Mouse (Mus musculus) neural tube, embryonic 12.5 days (tissue): ENCODE data around the gene Hspb7. TPM values are rescaled to one million over a fixed set of nuclear protein-coding genes. Genes with fewer than 3 reads are reported as not detected.

Experiments used
- ATAC-seq: fragments of 200-750 bp; cut with Nextera tagmentation; 2 replicates; pipeline ENCODE4 v1.8.0; 2017; ENCODE audit warnings: low read depth, mild to moderate bottlenecking, moderate TSS enrichment, moderate library complexity; ENCODE audit not compliant: low FRiP score
- H3K27ac ChIP-seq: fragments of 300-500 bp; sonication (generic); 2 replicates; pipeline ENCODE4 v1.5.1; 2016
- H3K27me3 ChIP-seq: fragments of 300-500 bp; sonication (generic); replicated peaks from 2 replicates; pipeline ENCODE4 v1.6.1; 2016; ENCODE audit warnings: mild to moderate bottlenecking
- H3K36me3 ChIP-seq: fragments of 300-500 bp; sonication (generic); 2 replicates; pipeline ENCODE4 v1.6.1; 2016; ENCODE audit warnings: mild to moderate bottlenecking
- H3K4me1 ChIP-seq: fragments of 300-500 bp; sonication (generic); 2 replicates; pipeline ENCODE4 v1.6.1; 2016
- H3K4me2 ChIP-seq: fragments of 300-500 bp; sonication (generic); replicated peaks from 2 replicates; pipeline ENCODE4 v1.6.1; 2016; ENCODE audit warnings: mild to moderate bottlenecking
- H3K4me3 ChIP-seq: fragments of 300-500 bp; sonication (generic); 2 replicates; pipeline ENCODE4 v1.5.1; 2016
- H3K9ac ChIP-seq: fragments of 300-500 bp; sonication (generic); 2 replicates; pipeline ENCODE4 v1.6.1; 2016; ENCODE audit warnings: mild to moderate bottlenecking
- H3K9me3 ChIP-seq: fragments of 300-500 bp; sonication (generic); 2 replicates; pipeline ENCODE4 v1.6.1; 2016; ENCODE audit warnings: mild to moderate bottlenecking
- WGBS: fragments of 180-500 bp; shearing (Covaris S2); methylation state at CpG from one replicate; pipeline ENCODE4 v1.1.7; 2016; 5-methylcytosine and 5-hydroxymethylcytosine counted together
- polyA plus RNA-seq: library from polyadenylated mRNA; unstranded; fragments of >200 nt; fragmentation: Nextera tagmentation; extraction: Ambion mirVana; gene quantifications from 2 replicates; pipeline ENCODE4 v1.2.1, GENCODE M21; 2016

Gene Hspb7
- 0.14 TPM in 1 of 2 replicates, not detected in the other for polyA plus RNA-seq

- ATAC-seq: no peak
- Histone ChIP-seq H3K27me3 (peaks cover 23% of the 10 kb centered on the region), H3K27ac (no peak within 1 kb of the TSS), H3K9ac (no peak within 1 kb of the TSS), H3K4me3 (no peak within 1 kb of the TSS), H3K9me3 (0 out of 2 replicates have a peak, but pooled peaks cover 4% of the 10 kb centered on the region), H3K4me1 (0 out of 2 replicates have a peak, but pooled peaks cover 1% of the 10 kb centered on the region), H3K36me3 (no peaks in the 10 kb centered on the region), H3K4me2 (no peak within 1 kb of the TSS)
- WGBS: 60% methylated on average over 9 of the region's 9 CpGs
Measured at GRCm38 (mm10) chr4:141420192-141420829, at the start of gene Hspb7. Gene Hspb7, plus strand, starts transcription at chr4:141420779.

DNA sequence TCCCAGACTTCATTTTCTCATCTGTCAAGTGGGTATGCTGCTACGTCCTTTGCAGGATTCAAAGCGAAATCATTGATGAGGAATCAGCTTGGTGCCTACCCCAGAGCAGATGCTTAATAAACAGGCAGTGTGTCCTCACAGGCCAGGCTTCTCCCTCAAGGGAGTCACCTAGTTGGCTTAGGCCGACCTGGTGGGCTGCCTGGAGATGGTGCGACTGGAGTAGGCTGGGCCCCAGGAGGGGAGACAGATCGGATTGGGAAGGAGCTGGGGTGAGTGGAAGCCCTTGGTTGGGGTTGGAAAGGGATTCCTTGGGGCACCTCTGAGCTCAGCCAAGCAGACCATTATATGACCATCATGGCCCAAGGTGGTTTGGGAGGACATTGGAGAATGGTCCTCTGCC, 48.2 kb upstream of the Hspb7 start:
- Histone ChIP-seq H3K27me3 (peaks cover 27% of the 10 kb centered on the region), H3K4me3 (no peak overlapping the region), H3K9ac (no peak overlapping the region), H3K27ac (no peak overlapping the region), H3K4me2 (no peak overlapping the region), H3K9me3 (no peaks in the 10 kb centered on the region), H3K36me3 (no peaks in the 10 kb centered on the region), H3K4me1 (peaks cover 12% of the 10 kb centered on the region)
- 91% methylated on average over 5 of the region's 5 CpGs for WGBS
- no peak for ATAC-seq

- H3K27ac ChIP-seq: no peak overlapping the region
- 56% methylated on average over 8 of the region's 8 CpGs for WGBS
- no peak overlapping the region for H3K9ac ChIP-seq
- H3K9me3 ChIP-seq: no peaks in the 10 kb centered on the region
- H3K4me3 ChIP-seq: no peak overlapping the region
- H3K4me1 ChIP-seq: peaks cover 21% of the 10 kb centered on the region
- no peak for ATAC-seq
- no peak overlapping the region for H3K4me2 ChIP-seq
- H3K27me3 ChIP-seq: peaks cover 49% of the 10 kb centered on the region
- H3K36me3 ChIP-seq: no peaks in the 10 kb centered on the region
Measured at GRCm38 (mm10) chr4:141379674-141380073, 40.9 kb upstream of the Hspb7 start.

DNA sequence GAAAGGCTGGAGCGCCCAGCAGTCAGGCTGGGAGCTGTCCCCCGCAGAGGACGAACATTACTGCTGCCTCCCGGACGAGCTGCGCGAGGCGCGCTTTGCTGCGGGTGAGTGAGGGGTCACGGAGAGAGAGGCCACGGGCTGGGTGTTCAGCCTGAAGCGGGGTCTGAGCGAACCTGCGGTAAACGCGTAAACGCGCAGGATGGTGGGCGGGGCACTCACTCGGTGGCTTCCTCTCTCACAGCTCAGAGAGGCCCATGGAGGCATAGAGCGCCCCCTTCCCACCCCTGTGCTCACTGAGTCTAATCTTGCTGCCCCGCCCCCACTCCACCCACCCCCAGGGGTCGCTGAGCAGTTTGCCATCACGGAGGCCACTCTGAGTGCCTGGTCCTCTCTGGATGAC, 38.2 kb upstream of the Hspb7 start:
- WGBS: under 1% methylated on average over 25 of the region's 25 CpGs

GRCm38 (mm10) chr4:141385275-141385674, 35.3 kb upstream of the Hspb7 start:
- peaks cover 21% of the 10 kb centered on the region for H3K4me1 ChIP-seq
- peaks cover 49% of the 10 kb centered on the region for H3K27me3 ChIP-seq
- no peak overlapping the region for H3K4me3 ChIP-seq
- WGBS: under 1% methylated on average over 7 of the region's 7 CpGs
- no peak overlapping the region for H3K27ac ChIP-seq
- H3K9ac ChIP-seq: no peak overlapping the region
- 0 out of 2 replicates have a peak, but pooled peaks have one; percentile 23 for ATAC-seq
- no peaks in the 10 kb centered on the region for H3K9me3 ChIP-seq
- H3K4me2 ChIP-seq: no peak overlapping the region
- no peaks in the 10 kb centered on the region for H3K36me3 ChIP-seq

More for the DNA sequence above, 38.2 kb upstream of the Hspb7 start:
- H3K4me3 ChIP-seq: peak overlapping the region; percentile 28
- no peaks in the 10 kb centered on the region for H3K9me3 ChIP-seq
- H3K36me3 ChIP-seq: no peaks in the 10 kb centered on the region
- ATAC-seq: peak; percentile 16; the same call in 1 of the 2 replicates
- peaks cover 56% of the 10 kb centered on the region for H3K27me3 ChIP-seq
- no peak overlapping the region for H3K27ac ChIP-seq
- peak overlapping the region; percentile 62 for H3K4me2 ChIP-seq
- peaks cover 24% of the 10 kb centered on the region for H3K4me1 ChIP-seq
- H3K9ac ChIP-seq: peak overlapping the region; percentile 56

DNA sequence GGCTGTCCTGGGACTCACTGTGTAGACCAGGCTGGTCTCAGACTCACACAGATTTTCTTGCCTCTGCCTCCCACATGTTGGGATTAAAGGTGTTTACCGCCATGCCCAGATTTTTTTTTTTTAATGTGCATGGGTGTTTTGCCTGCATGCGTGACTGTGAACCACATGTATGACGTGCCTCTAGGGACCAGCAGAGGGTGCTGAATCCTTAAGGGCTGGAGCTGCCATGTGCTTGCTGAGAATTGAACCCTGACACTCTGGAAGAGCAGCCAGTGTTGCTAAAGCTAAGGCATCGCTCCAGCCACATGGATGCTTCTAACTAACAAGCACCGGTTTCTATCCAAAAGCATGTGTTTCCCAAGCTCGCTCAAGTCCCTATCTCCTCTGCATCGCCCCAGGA, 34.4 kb upstream of the Hspb7 start:
- no peak overlapping the region for H3K27ac ChIP-seq
- H3K9ac ChIP-seq: no peak overlapping the region
- 73% methylated on average over 7 of the region's 7 CpGs for WGBS
- no peaks in the 10 kb centered on the region for H3K9me3 ChIP-seq
- peaks cover 42% of the 10 kb centered on the region for H3K27me3 ChIP-seq
- no peak overlapping the region for H3K4me3 ChIP-seq
- H3K4me2 ChIP-seq: no peak overlapping the region
- no peaks in the 10 kb centered on the region for H3K36me3 ChIP-seq
- ATAC-seq: no peak
- peaks cover 21% of the 10 kb centered on the region for H3K4me1 ChIP-seq

DNA sequence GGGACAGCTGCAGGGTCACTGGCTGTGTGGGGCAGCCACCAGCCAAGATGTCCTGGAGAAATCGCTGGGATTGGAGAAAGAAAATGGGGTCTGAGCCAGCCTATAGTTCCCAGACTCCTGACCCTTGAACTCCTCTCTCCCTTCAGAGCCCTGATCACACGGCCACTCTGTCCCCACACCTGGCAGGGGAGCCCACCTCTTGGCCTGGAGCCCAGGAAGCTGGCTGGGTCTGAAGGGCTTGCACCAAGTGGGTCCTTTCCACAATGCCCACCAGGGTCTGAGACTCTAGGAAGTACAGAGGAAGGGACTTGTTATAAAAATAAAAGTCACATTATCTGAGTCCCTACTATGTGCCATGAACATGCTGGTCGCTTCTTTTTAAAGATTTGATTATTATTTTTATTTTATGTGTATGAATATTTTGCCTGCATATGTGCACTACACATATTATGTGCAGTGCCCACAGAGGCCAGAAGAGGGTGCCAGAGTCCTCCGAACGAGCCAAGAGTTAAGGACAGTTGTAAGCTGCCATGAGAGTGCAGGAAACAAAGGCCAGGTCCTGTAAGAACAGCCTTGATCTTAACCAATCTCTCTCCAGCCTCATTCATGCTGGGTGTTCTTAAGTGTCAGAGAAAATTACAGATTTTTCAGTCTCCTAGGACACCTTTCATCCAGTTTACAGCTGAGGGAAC, 33.3 kb upstream of the Hspb7 start:
- no peak for ATAC-seq
- 18% methylated on average over 5 of the region's 5 CpGs for WGBS
- H3K9me3 ChIP-seq: no peaks in the 10 kb centered on the region

GRCm38 (mm10) chr4:141387933-141388332, 32.6 kb upstream of the Hspb7 start:
- no peak overlapping the region for H3K4me3 ChIP-seq
- no peak overlapping the region for H3K4me2 ChIP-seq
- H3K36me3 ChIP-seq: no peaks in the 10 kb centered on the region
- WGBS: 71% methylated on average over 5 of the region's 5 CpGs
- H3K9me3 ChIP-seq: no peaks in the 10 kb centered on the region
- no peak overlapping the region for H3K27ac ChIP-seq
- H3K27me3 ChIP-seq: peaks cover 29% of the 10 kb centered on the region
- no peak overlapping the region for H3K9ac ChIP-seq
- H3K4me1 ChIP-seq: 0 out of 2 replicates have a peak, but pooled peaks cover 12% of the 10 kb centered on the region
- no peak for ATAC-seq

More for the DNA sequence above, 33.3 kb upstream of the Hspb7 start:
- Histone ChIP-seq H3K27ac (no peak overlapping the region), H3K27me3 (peaks cover 36% of the 10 kb centered on the region), H3K4me3 (no peak overlapping the region), H3K4me2 (no peak overlapping the region), H3K36me3 (no peaks in the 10 kb centered on the region), H3K9ac (no peak overlapping the region), H3K4me1 (peaks cover 19% of the 10 kb centered on the region)

DNA sequence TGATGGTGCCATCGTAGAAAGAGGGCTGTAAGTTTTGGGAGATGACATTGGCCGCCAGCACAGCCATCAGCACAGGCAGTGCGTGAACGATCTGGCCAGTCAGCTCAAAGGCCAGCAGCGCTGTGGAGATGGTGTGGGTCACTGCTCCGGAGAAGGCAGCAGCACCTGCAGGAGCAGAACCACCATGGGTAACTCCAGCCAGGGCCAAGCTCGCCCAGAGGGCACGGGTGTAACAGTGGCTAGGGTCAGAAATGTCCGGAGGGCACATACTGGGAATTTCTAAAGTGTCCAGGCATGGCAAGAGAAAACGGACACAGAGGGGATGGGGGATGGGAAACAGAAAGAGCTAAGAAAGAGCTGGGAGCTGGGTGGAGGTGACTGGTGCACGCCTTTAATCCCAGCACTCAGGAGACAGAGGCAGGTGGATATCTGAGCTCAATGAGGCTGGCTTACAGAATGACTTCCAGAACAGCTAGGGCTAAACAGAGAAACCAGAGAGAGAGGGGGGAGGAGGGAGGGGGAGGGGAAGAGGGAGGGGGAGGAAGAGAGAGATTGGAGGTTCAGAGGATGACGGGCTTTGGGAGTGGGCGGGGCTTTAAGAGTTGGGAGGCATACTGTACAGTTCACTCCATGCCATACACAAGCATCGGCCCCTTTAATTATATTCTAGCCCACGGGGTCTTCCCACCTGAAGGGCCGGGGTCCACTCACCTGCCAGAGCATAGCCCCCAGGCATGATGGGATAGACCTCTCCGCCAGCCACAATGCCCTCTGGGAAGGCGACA, 31.0 kb upstream of the Hspb7 start:
- WGBS: 72% methylated on average over 18 of the region's 18 CpGs
- H3K4me2 ChIP-seq: no peak overlapping the region

DNA sequence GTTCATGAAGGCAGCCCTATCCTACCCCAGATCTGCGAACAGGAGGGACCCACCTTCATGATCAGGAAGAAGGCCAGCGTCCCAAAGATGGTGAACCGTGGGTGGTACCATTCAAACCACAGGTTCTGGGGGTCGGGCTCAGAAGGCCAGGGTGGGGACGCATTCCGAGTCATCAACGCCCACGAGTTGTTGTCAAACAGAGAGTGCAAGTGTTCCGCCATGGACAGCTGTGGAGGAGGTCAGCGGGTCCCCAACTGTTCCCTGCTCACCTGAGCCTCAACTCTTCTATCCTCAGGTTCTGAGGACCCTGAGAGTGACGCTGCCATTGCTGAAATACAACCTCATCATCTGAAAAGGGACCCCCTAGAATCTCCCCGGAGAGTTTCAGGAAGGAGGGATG, 29.3 kb upstream of the Hspb7 start:
- H3K4me3 ChIP-seq: no peak overlapping the region
- no peaks in the 10 kb centered on the region for H3K36me3 ChIP-seq
- 80% methylated on average over 12 of the region's 12 CpGs for WGBS
- no peak overlapping the region for H3K4me2 ChIP-seq
- no peak for ATAC-seq
- no peaks in the 10 kb centered on the region for H3K4me1 ChIP-seq
- peaks cover 18% of the 10 kb centered on the region for H3K27me3 ChIP-seq
- H3K27ac ChIP-seq: no peak overlapping the region
- H3K9ac ChIP-seq: no peak overlapping the region
- H3K9me3 ChIP-seq: no peaks in the 10 kb centered on the region

More for the DNA sequence above, 31.0 kb upstream of the Hspb7 start:
- H3K9me3 ChIP-seq: no peaks in the 10 kb centered on the region
- H3K4me1 ChIP-seq: 0 out of 2 replicates have a peak, but pooled peaks cover 4% of the 10 kb centered on the region
- ATAC-seq: no peak
- no peak overlapping the region for H3K9ac ChIP-seq
- no peaks in the 10 kb centered on the region for H3K36me3 ChIP-seq
- no peak overlapping the region for H3K27ac ChIP-seq
- H3K4me3 ChIP-seq: no peak overlapping the region
- peaks cover 14% of the 10 kb centered on the region for H3K27me3 ChIP-seq

DNA sequence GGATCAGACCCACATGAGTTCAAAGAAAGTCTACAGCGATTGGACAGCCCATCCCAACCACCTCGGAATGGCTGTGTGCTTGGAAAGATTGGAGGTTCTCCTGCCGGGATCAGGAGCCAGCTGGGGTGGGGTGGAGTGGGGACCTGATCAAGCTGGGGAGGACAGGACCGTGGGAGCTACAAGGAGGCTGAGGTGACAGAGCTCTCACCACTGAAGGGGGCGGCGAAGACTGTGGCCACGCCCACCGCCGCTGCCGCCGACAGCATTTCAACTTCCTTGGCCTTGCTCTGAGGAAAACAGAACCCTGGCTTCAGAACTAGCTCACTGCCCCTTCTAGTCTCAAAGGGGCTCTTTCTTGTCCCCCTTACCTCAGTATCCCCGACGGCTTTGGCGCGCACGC, 25.8 kb upstream of the Hspb7 start:
- Histone ChIP-seq H3K9ac (no peak overlapping the region), H3K4me3 (no peak overlapping the region), H3K27me3 (peaks cover 27% of the 10 kb centered on the region), H3K9me3 (no peaks in the 10 kb centered on the region), H3K36me3 (no peaks in the 10 kb centered on the region), H3K27ac (no peak overlapping the region), H3K4me1 (no peaks in the 10 kb centered on the region), H3K4me2 (peak overlapping the region; percentile 27)
- 19% methylated on average over 16 of the region's 16 CpGs for WGBS
- no peak for ATAC-seq

GRCm38 (mm10) chr4:141397861-141398260, 22.7 kb upstream of the Hspb7 start:
- 78% methylated on average over 12 of the region's 12 CpGs for WGBS

More at GRCm38 (mm10) chr4:141397861-141398260, 22.7 kb upstream of the Hspb7 start:
- no peak overlapping the region for H3K4me2 ChIP-seq
- H3K36me3 ChIP-seq: no peaks in the 10 kb centered on the region
- ATAC-seq: no peak
- H3K4me3 ChIP-seq: no peak overlapping the region
- no peak overlapping the region for H3K9ac ChIP-seq
- H3K27ac ChIP-seq: no peak overlapping the region
- H3K4me1 ChIP-seq: no peaks in the 10 kb centered on the region
- H3K9me3 ChIP-seq: no peaks in the 10 kb centered on the region
- peaks cover 22% of the 10 kb centered on the region for H3K27me3 ChIP-seq
